Comparison of ENCODE assay signal across 22 mouse cellular contexts in genomic region chr11:36410881-36411280, GRCm38 (mm10).
DNase-seq lines count a peak whose midpoint lies in the region; ATAC-seq and TF ChIP-seq lines count a peak whose summit lies in the region.
"Had no signal": no experiment of that assay in that cellular context is flagged by ENCODE, and none has a peak within 500 bp of the region (broad histone marks: within the 10 kb centered on the region; RNA-seq: fewer than 3 reads in every experiment).

No protein-coding gene starts in this region.

- intact Hi-C loops in gastrocnemius, postnatal 36 days (cut with DNase I) = no loop called here

- H3K4me3 ChIP-seq in forebrain, embryonic 13.5 days = no peak overlapping the region
- no peak overlapping the region for H3K4me3 ChIP-seq in forebrain, embryonic 15.5 days
- H3K4me3 ChIP-seq in hindbrain, embryonic 12.5 days = no peak overlapping the region
- no peak overlapping the region for H3K4me3 ChIP-seq in hindbrain, embryonic 16.5 days (ENCODE audit: low read length)
- no peak overlapping the region for H3K4me3 ChIP-seq in layer of hippocampus, adult 2 months
- H3K4me3 ChIP-seq: embryonic facial prominence, embryonic 12.5 days; heart, embryonic 10.5 days; hindbrain, embryonic 13.5 days had no signal

- H3K27me3 ChIP-seq in forebrain, embryonic 13.5 days = no peaks in the 10 kb centered on the region
- H3K27me3 ChIP-seq in forebrain, embryonic 15.5 days = no peaks in the 10 kb centered on the region
- H3K27me3 ChIP-seq in hindbrain, embryonic 12.5 days = no peaks in the 10 kb centered on the region
- H3K27me3 ChIP-seq in hindbrain, embryonic 16.5 days (replicated peaks; ENCODE audit: control insufficient read depth, insufficient read depth, low read length) = no peaks in the 10 kb centered on the region
- H3K27me3 ChIP-seq: embryonic facial prominence, embryonic 12.5 days; hindbrain, embryonic 13.5 days had no signal

- H3K9ac ChIP-seq in forebrain, embryonic 13.5 days = no peak overlapping the region
- no peak overlapping the region for H3K9ac ChIP-seq in forebrain, embryonic 15.5 days (replicated peaks)
- no peak overlapping the region for H3K9ac ChIP-seq in hindbrain, embryonic 12.5 days
- H3K9ac ChIP-seq in hindbrain, embryonic 16.5 days (ENCODE audit: low read depth, low read length) = no peak overlapping the region
- H3K9ac ChIP-seq: embryonic facial prominence, embryonic 12.5 days; hindbrain, embryonic 13.5 days had no signal

- no peaks in the 10 kb centered on the region for H3K36me3 ChIP-seq in forebrain, embryonic 13.5 days (ENCODE audit: poor library complexity, severe bottlenecking)
- no peaks in the 10 kb centered on the region for H3K36me3 ChIP-seq in forebrain, embryonic 15.5 days
- H3K36me3 ChIP-seq in hindbrain, embryonic 12.5 days = no peaks in the 10 kb centered on the region
- no peaks in the 10 kb centered on the region for H3K36me3 ChIP-seq in hindbrain, embryonic 16.5 days (ENCODE audit: control insufficient read depth, insufficient read depth, low read length)
- H3K36me3 ChIP-seq: embryonic facial prominence, embryonic 12.5 days; G1E; heart, embryonic 10.5 days; hindbrain, embryonic 13.5 days had no signal

- TF ChIP-seq CTCF in layer of hippocampus, adult 2 months (conservative IDR thresholded peaks at IDR 0.05) = no peak

- H3K4me2 ChIP-seq in forebrain, embryonic 13.5 days = no peak overlapping the region
- H3K4me2 ChIP-seq in forebrain, embryonic 15.5 days (replicated peaks) = no peak overlapping the region
- H3K4me2 ChIP-seq in hindbrain, embryonic 12.5 days (replicated peaks) = no peak overlapping the region
- no peak overlapping the region for H3K4me2 ChIP-seq in hindbrain, embryonic 16.5 days (ENCODE audit: low read length)
- H3K4me2 ChIP-seq: embryonic facial prominence, embryonic 12.5 days; hindbrain, embryonic 13.5 days had no signal

- no peak for DNase-seq in layer of hippocampus, adult 2 months (ENCODE audit: low spot score in 2 of 2)
- no peak for DNase-seq in layer of hippocampus, postnatal 10 days (ENCODE audit: low spot score in 2 of 2)
- DNase-seq in gastrocnemius, postnatal 36 days = no peak
- DNase-seq: adrenal gland, adult 8-10 months; adrenal gland, postnatal 36 days; B cell, adult 2 months; cerebellum, adult 11-12 months; cerebellum, adult 9-10 months; cerebellum, postnatal 25 days; heart, adult 18-20 months; heart, postnatal 10 days; heart, postnatal 4 days had no signal

- WGBS in forebrain, embryonic 13.5 days = 57% methylated on average over 13 of the region's 13 CpGs
- 34% methylated on average over 13 of the region's 13 CpGs for WGBS in forebrain, embryonic 15.5 days
- 58% methylated on average over 13 of the region's 13 CpGs for WGBS in hindbrain, embryonic 12.5 days
- whole genome bisulfite sequencing in hindbrain, embryonic 16.5 days = 51% methylated on average over 13 of the region's 13 CpGs

- peaks cover 15% of the 10 kb centered on the region for H3K4me1 ChIP-seq in forebrain, embryonic 13.5 days
- H3K4me1 ChIP-seq in forebrain, embryonic 15.5 days = peaks cover 16% of the 10 kb centered on the region
- H3K4me1 ChIP-seq in hindbrain, embryonic 12.5 days = peaks cover 12% of the 10 kb centered on the region
- peaks cover 7% of the 10 kb centered on the region for H3K4me1 ChIP-seq in hindbrain, embryonic 16.5 days (ENCODE audit: control insufficient read depth, insufficient read depth, low read depth, low read length)
- H3K4me1 ChIP-seq: embryonic facial prominence, embryonic 12.5 days had no signal

- peak; percentile 33 for ATAC-seq in forebrain, embryonic 13.5 days
- no peak for ATAC-seq in forebrain, embryonic 15.5 days (replicated peaks)
- ATAC-seq in hindbrain, embryonic 12.5 days (ENCODE audit: low FRiP score) = no peak
- ATAC-seq in hindbrain, embryonic 16.5 days = no peak
- ATAC-seq: CD4-positive, CD25-positive, alpha-beta regulatory T cell, adult 4 months; intestine, postnatal 0 days had no signal

- no peaks in the 10 kb centered on the region for H3K9me3 ChIP-seq in forebrain, embryonic 13.5 days (replicated peaks)
- no peaks in the 10 kb centered on the region for H3K9me3 ChIP-seq in forebrain, embryonic 15.5 days
- no peaks in the 10 kb centered on the region for H3K9me3 ChIP-seq in hindbrain, embryonic 12.5 days (replicated peaks)
- no peaks in the 10 kb centered on the region for H3K9me3 ChIP-seq in hindbrain, embryonic 16.5 days (ENCODE audit: control insufficient read depth, low read length)
- H3K9me3 ChIP-seq: embryonic facial prominence, embryonic 12.5 days; heart, embryonic 10.5 days; hindbrain, embryonic 13.5 days had no signal

- H3K27ac ChIP-seq in forebrain, embryonic 13.5 days = no peak overlapping the region
- H3K27ac ChIP-seq in forebrain, embryonic 15.5 days (replicated peaks) = no peak overlapping the region
- peak overlapping the region; percentile 12; the same call in 1 of the 2 replicates for H3K27ac ChIP-seq in hindbrain, embryonic 12.5 days
- no peak overlapping the region for H3K27ac ChIP-seq in hindbrain, embryonic 16.5 days (ENCODE audit: low read depth, low read length)
- peak overlapping the region; percentile 25; the same call in 1 of the 2 replicates for H3K27ac ChIP-seq in layer of hippocampus, adult 2 months
- H3K27ac ChIP-seq: embryonic facial prominence, embryonic 12.5 days; heart, embryonic 10.5 days; hindbrain, embryonic 13.5 days had no signal

Comparison
In these comparisons a context has a peak if more than half of its experiments do, and no peak if none do; other contexts are left out.
1. H3K27ac ChIP-seq: peak in hindbrain, embryonic 12.5 days (single experiment) and layer of hippocampus, adult 2 months (single experiment); none in forebrain, embryonic 13.5 days (single experiment), forebrain, embryonic 15.5 days (single experiment) and hindbrain, embryonic 16.5 days (single experiment).